Mouse (Mus musculus) embryo, embryonic 9.5 days (tissue): ENCODE measurements at regions not wholly inside any gene's neighbourhood (a gene's known extent, or its start where the extent isn't known, plus 50 kb on each side); places are given as distances from the start of the nearest gene placed in this dataset.

ENCODE experiments used
- DNase-seq: peaks from one replicate; pipeline ENCODE4 v3.0.0-alpha.2; 2017; ENCODE audit errors: extremely low spot score

DNA sequence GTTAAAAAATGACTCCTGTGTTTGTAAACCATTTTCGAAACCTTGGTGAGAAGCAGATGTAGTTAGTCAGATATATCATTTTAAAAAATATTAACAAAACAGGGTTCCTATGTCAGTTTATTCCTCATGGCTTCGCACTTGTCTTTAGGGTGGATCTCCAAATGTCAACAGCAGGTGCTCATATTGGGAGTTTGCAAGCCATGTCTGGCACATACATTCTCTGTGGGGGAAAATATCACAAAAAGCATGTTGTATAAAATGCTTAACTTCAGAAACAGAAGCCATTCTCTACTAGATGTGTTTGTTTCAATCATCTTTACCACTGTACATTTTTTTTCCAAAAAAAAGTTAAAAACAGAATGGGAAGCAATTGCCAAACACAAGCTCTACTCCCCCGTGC lies 534.7 kb upstream of the Zic4 start:
- no peak for DNase-seq

DNA sequence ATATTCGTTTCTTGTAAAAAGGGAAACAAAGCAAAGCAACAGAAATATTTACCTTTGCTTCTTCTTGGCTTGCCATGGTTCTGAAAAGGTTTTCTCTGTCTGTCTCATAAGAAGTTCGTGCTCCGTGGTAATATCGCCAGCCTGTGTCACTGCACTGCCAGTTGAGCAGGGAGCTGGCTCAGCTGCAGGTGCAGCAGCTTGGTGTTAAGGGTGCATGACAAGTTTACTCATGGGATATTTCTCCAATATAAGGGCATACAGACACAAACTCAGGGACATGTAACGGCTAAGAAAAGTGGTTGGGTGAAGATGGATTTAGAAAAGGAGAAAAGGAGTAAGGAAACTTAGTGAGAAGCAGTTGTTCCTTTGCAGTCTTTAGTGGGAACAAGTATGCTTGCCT lies 533.5 kb upstream of the Zic4 start:
- no peak for DNase-seq

DNA sequence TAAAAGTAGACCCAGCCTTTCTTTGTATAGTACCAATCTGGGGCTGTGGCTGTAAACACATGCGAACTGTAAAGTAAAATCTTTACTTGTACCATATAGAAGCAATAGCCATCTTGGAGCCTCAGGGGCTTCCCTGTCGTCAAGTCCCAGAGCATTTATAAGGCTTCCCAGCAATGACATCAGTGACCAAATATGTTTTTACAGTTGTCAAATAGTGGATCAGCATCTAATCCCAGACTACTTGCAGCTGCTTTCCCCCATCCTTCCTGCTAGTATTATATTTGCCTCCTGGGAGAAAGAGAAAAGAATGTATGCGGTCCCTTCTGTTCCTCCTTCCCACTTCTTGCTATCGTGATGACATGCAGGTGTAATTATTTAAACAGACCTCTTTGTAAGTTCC lies 531.5 kb upstream of the Zic4 start:
- no peak for DNase-seq

DNA sequence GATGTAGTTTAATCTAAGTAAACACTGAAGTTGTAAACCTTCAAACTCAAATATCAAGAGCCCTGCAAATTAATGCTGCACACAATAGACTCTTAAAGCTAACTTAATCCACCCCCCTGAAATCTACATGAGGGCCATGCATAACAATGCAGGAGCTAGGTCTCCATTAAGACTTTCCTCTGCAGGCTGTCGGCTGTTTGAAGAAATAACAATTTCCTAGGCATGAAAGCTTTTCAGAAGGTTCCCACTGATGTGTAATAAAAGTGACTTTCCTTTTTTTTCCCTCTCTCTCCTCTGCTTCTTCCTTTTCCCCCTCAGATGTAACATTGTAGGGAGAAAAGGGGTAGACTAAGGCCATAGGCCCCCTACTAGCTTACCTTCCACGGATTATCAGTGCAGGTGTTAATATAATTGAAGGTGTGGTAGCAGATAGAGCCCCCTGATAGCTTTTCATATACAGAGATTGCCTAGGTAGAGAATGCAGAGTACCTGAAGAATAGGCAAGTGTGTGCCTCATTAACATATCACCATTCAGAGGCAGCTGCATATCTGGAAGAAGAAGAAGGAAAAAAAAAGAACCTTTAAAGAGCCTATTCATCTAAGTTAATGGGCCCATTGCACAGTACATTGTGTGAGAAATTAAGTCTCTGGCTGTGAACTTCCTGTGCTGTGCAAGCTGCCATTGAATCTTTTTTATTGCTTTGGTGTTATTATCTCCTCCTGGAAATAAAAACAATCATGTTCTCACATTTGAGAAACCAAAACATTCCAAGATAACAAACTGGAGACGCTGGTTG lies 528.3 kb upstream of the Zic4 start:
- DNase-seq = no peak

DNA sequence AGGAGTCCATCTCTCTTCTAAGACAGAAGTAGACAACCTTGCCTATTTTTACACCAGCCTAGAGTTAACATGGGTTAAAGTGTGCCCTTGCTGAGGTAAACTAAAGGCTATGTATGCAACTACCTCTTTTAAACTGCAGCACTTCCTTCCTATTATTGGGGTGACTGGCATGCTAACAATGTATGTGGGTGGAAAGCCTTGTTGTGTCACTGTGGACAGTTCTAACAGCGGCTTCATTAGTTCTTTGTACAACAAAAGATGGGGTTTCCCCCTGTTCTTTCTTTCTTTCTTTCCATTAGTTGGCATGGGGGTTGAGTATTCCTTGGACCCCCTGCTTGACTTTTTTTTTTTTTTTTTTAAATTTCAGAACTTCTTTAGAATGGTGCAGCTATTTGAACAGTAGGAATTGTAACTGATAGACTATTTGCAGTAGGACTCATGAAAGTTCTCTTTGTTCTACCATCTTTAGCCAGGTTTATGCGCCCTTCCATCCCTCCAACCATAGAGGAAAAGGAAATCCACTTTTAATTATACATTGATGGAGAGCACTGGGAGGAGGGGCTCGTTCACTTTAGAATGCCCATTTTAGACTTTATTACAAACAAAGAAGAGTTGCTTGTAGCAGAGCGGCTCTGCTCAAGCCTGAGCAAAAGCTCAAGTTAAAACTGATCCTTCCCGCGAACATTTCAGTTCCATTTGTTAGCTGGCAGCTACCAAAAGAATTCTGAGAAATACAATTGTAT lies 523.9 kb upstream of the Zic4 start:
- DNase-seq = no peak

DNA sequence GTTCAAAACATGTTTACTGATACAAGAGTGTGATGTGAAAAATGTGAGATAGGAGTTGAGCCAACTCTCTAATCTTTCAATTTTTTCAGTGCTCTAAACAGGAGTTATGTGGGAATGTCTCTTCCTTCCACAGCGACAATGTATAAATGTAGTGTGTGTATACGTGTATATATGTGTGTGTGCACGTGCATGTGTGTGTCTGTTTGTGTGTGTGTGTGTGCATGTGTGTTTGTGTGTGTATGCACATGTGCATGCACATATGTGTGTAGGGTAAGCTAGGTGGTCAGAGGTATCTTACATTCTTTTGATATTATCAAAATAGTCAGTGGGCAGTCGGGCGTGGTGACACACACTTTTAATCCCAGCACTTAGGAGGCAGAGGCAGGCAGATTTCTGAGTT lies 511.2 kb upstream of the Zic4 start:
- no peak for DNase-seq

DNA sequence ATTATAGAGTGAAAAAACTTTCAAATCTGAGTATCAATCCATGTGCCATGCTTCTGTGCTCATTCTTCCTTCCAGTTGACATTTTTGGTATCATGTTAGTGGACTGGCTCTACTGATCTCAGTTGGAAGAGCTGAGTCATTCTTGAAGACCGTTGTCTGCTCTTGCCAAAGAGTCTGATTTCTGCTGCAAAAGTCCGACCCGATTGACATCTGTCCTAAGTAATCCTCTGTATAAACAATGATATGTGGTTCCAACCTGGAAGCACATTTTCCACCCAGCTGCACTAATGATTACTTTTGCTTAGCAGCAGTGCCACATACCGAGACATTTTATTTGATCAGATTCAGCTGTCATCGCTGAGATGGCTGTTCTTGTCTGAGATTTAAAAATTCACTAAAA lies 490.6 kb upstream of the Zic4 start:
- no peak for DNase-seq

DNA sequence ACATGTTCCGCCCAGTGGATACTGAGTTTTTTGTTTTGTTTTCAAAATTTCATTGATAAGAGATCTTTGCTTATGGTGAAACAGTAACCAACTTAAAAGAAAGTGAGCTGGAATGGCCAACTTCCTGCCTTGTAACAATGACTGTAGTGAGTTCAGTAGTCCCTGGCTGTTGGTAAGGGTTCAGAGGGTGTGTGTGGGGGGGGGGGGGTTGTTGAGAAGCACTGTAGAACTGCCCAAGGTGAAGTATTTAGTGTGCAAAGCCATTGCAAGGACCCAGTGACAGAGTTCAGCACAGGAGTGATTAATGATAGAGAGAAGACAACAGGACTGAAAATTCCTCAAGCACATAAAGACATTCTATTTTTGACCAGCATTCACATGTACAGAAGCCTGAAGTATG lies 477.7 kb upstream of the Zic4 start:
- DNase-seq = no peak

DNA sequence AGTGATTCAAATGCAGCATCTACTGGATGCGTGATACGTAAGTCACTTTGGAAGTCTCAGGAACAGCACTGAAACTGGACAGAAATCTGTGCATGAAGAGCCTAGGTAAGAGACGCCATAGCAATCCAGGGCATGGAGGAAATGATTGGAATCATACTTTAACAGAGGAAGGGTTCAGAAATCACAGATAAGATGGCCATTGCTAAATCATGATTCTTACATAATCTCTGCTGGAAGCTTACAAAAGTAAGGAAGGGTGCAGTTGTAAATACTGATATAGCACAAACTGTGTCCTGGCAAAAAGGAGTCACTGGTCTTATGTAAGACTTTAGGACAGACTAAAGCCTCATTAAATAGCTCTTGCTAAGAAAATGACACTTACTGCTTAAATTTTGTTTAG lies 474.8 kb upstream of the Zic4 start:
- DNase-seq = no peak

DNA sequence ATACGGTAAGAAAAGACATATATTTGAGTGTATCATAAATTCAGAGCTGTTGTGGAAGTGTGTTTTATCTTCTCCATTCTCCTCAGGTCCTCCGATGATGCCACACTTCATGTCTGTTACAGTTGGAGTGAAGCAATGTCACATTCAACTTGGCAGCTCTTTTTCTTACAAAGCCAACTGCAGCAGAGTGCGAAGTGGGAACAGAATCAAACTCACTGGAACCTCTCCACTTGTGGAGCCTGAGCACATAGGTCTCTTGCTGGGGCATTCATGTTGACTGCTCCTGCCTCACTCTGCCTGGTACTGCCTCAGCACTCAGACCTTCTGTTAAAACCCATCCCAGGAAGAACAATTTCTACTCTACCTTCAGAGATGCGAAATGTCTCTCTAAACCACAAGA lies 471.4 kb upstream of the Zic4 start:
- DNase-seq = no peak

DNA sequence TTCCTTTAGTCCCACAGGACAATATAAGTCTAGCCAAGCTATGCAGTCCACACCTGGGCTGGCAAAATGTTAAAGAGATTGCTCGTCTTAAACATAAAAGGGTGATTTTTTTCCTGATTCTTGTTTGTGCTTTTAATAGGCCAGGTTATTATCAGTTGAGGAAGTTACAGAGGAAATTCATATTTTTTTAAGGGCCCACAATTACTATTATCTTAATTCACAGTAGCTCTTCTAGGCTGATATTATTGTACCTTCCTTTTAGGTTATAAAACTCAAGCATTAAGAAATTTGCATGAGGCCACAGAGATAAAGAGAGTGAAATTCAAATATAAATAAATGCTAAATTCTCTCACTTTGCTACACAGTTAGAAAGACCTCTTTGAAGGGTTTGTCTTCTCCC lies 469.4 kb upstream of the Zic4 start:
- DNase-seq = no peak

DNA sequence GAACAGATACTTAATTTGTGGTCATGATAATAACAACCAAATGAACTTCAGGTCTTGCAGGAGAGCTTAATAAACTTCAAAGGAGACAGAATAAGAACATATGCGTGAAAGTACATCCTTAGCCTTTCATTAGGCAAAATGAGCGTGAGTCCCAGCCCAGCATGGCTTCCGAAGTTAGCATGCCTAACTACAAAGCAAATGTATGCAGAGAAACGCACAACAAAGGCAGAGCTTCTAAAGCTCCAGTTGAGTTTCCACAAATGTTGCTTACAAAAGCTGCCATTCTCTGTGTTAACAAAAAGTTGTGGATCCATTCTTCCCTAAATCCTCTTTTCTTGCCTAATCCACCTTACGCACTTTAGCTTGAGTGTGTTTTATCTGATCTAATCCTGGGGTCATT lies 458.7 kb upstream of the Zic4 start:
- no peak for DNase-seq

DNA sequence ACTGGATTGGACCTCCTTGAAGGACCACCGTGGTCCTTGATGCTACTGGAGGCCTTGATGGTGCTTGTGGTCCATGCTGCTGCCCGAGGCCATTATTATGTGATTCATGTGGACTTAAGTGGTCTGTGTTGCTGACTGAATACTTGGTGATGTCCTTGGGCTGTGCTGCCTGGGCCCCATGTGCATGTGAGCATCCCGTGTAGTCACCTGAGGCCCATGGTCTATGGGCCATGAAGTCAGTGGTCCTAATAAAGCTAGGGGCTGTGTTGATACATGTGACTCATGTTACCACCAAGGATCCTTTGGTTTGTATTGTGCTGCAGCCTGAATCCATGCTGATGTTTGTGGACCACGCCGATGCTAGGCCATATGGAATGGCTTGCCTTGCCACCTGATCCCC lies 456.1 kb upstream of the Zic4 start:
- DNase-seq = no peak

DNA sequence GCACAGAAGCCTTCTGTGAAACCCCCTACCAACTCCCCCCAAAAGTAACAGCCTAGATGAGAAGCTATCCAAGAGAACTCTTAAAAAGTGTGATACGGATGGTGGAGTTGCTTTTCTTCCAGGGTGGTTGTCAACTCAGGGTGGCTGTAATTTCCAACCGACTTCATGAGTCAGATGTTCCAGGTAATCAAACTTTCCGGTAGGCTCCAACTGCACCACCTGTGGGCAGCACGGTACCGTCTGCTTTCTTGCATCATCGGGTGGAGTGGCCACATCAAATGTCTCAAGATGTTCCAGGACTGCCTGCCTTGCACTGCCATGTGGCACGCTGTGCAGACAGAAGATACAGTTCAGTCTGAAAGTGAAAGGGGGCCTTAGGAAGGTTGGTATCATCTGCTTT lies 455.5 kb upstream of the Zic4 start:
- no peak for DNase-seq

DNA sequence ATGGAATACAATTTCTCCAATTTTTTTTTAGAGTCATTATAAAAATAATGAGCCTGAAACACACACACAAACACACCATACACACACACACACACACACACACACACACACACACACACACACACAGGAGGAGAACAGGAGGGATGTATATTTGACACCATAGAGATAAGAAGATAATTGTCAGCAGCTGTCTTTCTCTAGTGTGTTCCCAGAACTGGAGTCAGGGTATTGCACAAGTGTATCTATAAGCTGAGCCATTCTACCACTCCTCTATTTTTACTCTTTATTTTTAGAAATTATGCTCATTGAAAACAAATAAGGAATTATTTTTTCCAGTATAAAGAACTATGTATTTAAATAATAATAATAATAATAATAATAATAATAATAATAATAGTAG lies 407.6 kb upstream of the Zic4 start:
- no peak for DNase-seq

DNA sequence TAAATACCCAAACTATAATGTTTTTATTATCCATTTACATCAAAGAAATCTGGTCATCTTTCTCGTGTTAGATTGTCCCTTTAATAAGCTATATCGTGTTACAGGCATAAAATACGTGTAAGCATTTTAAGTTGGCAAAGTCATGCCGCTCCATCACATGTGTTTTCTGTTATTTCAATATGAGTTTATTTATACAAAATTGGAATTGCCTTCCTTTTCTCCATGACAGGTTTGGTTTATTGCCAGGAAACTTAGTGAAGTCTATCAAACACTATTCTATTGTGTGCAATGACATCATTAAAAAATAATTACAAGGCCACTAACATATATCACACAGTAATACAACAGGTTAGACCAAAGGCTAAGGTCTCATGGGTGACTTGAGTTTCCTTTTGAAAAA lies 400.8 kb upstream of the Zic4 start:
- no peak for DNase-seq

DNA sequence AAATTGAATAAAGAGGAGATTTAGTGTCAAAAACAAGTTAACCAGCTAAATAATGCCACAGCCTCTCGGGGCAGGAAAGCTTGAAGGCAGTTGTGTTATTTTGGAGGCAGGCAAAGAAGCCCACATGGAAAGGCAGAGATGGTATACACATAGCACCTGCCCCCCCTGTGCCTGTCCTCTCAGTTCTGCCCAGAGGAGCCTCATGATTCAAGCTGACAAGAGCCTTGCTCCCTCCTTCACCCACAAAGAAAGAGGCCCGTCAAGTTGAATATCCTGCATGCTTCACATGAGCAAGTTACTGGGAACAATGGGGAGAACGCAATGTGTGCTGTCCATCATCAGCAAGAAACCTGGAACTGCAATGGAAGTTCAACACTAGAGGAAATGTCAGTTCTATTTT lies 398.2 kb upstream of the Zic4 start:
- no peak for DNase-seq

DNA sequence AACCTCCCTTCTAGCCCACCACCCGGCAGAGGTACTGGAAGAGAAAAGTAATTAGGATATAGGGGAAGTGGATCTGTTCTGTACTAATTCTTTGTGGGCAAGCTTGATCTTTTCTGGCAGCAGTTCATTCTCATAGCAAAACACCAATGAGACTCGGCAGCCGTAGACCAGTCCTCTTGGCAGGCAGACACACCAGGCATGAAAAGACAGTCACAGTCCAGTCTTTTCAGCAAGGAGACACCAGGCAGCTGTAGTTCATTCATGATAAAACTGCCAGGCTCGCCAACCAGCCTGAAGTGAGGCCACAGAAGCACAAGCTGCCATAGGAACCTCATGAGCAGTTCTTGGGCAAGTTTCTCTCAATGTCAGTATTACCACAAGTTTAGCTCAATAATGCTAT lies 383.5 kb upstream of the Zic4 start:
- no peak for DNase-seq

DNA sequence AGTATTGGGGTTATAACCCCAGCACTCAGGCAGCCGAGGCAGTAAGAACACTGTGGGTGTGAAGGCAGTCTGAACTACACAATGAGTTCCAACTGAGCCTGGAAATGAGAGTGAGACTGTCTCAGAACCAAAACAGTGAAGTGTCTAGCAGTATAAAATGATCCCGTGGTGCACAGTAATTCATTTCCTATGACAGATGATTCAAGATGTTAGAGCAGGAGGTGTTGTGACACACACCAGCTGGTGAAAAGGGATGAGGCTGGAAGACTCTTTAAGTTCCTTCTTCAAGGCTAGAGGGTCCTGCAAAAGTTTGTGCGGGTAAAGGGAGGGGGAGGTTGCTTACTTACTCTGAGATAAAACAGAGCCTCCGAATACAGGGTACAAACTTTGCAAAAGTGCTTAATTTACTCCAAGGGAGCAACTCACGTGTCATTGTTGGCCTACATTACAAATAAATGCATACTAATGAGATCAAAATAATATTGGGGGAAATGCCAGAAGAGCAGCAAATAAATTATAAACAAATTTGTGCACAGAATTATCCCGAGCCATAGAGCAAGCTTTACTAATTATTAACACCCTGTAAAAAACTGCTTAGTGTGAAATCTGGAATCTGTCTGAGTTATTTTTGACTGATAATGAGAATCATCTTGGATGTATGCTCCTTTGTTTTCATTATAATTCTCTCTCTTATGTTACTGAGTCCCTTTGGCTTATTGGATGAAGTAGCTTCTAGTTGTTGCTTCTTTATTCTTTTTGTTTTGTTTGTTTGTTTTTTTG lies 382.0 kb upstream of the Zic4 start:
- no peak for DNase-seq

DNA sequence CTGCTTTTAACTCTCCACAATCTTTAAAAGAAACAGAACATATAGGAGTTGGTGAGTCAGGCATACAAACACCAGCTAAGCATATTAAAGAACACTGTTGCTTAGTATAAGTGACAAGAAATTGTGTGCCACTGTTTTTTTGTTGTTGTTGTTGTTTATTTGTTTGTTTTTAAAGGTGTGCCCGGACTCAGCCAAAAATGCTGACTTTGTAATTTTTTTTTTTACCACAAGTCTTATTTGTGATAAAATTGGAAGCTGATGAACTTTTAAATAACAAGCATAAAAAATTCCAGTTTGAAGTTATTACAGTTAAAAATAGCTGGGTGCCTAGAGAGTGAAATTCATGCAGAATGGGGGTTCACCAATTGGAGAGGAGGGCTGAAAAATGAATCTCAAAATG lies 363.0 kb upstream of the Zic4 start:
- DNase-seq = no peak

DNA sequence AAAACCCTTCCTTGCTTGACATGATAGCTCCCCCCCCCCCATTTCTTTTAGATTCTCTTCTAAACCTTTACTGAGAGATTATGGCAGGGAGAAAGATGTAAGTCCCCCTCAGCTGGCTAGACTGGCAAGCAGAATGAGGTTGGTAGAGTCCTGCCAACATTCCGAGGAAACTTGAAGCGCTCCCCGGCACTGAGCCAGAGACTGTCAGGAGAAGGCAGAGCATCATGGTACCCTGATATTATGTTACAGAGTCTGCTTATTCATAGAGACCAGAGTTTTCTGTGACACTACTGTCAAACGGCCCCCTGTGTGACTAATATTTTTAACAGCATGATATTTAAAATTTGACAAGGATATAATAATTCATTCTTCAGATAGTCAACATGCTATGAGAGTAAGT lies 358.0 kb upstream of the Zic4 start:
- DNase-seq = no peak

DNA sequence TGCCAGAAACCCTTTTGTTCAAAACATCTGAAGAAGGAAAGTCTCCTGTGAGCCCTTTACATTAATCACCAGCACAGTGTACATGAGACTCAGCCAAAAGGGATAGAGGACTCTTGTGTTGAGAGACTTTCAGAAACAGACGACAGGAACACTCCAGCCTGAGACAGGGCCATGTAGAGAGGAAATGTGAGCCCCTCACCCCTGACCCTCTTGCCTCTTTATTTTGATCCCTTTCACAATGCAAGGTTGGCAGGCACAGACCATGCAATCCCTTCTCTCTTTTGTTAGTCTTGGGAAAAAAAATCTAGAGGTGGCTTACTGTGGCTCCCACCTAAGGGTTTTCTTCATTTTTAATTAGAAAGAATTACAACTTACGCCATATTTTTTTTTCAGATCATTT lies 321.7 kb upstream of the Zic4 start:
- peak; percentile 53 for DNase-seq

DNA sequence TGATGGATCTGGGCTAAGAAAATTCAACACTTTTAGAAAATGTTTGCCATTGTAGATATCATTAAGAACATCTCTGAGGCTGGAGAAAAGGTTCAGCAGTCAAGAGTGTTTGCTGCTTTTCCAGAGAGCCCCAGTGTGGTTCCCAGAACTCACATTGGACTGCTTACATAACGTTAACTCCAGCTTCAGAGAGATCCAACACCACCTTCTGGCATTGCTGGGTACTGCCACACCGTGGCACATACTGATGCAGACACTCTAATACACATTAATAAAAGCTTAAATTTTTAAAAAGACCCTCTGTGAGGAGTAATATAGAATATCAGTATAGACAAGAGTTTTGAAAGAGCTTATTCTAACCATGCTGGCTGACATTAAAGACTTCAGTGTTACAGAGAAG lies 313.6 kb upstream of the Zic4 start:
- no peak for DNase-seq
